Mouse (Mus musculus): Measurements from ENCODE around the gene Fam69b.
A peak's percentile ranks its signal among the peaks of the same experiment; 100 is the strongest.

- TF ChIP-seq POLR2A (IDR thresholded peaks at IDR 0.05; ENCODE audit: borderline replicate concordance, extremely low read depth, low read depth, low read length): no peak
- 0 out of 2 replicates have a peak, but pooled peaks have one; percentile 14 for TF ChIP-seq CTCF (IDR thresholded peaks at IDR 0.05; ENCODE audit: insufficient read depth, low read length)
These were observed 22.9 kb upstream of the Fam69b start for GRCm38 (mm10) chr2:26605331-26605730.

Data from lung, adult 2 months (tissue).